Mouse (Mus musculus) megakaryocyte, adult 5-6 weeks (primary cell): Measurements from ENCODE around the gene Shb. TPM values are rescaled to one million over a fixed set of nuclear protein-coding genes. Genes with fewer than 3 reads are reported as not detected.

ENCODE experiments used
- ATAC-seq: 2 replicates; pipeline ENCODE4 v1.8.0; 2016; ENCODE audit warnings: mild to moderate bottlenecking, inconsistent platforms; ENCODE audit not compliant: poor library complexity, severe bottlenecking
- total RNA-seq, 2 experiments: library from RNA; stranded (forward) in 1 of 2; stranded (reverse) in 1 of 2; fragments of 153-499, 151-499 nt in 1 of 2; fragments of 221-1000, 200-1000 nt in 1 of 2; gene quantifications; 2 replicates each; pipeline versions ENCODE4 v1.2.3 to v1.2.4; 2015 to 2017

Gene Shb
- total RNA-seq, 2 experiments from 2014 or later, result 1.8 to 3.9 TPM

DNA sequence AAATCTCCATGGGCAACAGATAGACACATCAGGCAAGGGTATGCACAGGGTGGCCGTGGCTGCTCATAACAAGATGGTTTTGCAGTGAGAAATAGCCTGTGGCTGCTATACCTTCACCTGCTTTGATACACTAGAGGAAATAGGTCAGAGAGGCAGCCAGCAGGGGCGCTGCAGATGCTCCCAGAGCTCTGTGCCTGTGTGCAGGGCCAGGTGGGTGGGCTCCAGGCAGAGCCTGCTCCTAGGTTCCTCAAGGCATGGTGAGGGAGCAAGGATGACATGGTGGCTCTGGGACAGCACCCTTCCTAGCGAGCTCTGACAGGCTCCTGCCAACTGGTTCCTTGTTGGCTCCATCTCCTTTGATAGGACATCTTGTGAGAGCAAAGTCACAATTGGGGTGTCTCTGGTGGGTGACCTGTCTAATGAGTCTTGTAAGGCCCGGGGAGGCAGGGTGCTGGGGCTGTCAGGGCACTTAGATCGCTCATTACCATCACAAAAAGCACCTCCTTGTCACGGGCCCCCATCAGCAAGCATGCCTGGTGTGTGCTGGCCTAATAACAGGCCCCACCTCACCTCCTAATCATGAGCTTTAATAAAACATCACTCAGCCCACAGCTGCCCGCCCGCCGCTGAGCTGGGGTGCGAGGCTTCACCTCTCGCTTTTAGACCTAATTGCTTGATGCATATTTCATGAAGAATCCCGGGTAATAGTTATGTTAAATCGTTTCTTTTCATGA lies 105.4 kb downstream of the Shb start:
- ATAC-seq, result no peak

DNA sequence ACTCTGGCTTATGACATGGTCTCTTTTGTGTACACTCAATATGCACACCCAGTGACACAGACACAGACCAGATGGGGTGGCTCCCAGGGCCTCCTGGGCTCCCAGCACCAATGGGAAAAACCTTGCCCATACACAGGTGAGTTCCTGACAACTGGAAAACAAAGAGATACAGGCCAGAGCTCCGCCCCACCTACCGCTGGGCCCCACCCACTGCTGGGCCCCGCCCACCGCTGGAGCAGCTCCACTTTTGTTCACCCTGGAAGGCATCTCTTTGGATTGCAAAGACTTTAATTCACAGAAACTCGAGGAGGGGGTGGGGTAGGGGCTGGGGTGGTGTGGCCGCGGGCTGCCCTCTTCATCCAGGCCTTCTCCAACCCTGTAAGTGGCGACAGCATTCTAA lies 108.9 kb downstream of the Shb start:
- ATAC-seq, result no peak

DNA sequence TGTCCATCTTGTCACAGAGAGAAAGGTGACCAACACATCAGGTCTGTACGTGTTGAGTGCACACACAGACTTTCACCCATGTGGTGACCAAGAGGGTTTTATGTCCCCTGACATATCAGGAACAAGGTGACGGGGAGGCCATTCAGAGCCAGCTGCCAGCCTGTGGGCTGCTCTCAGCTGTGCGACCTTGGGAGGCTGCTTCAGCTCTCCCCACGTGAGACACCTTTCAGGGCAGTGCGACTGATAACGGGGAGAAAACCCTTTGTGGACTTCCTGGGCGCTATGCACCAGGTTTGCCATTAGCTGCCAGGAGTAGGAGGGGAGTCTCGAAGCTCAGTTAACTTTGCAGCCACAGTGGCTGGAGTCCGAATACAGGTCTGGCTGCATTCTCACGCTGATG lies 109.6 kb downstream of the Shb start:
- no peak for ATAC-seq

DNA sequence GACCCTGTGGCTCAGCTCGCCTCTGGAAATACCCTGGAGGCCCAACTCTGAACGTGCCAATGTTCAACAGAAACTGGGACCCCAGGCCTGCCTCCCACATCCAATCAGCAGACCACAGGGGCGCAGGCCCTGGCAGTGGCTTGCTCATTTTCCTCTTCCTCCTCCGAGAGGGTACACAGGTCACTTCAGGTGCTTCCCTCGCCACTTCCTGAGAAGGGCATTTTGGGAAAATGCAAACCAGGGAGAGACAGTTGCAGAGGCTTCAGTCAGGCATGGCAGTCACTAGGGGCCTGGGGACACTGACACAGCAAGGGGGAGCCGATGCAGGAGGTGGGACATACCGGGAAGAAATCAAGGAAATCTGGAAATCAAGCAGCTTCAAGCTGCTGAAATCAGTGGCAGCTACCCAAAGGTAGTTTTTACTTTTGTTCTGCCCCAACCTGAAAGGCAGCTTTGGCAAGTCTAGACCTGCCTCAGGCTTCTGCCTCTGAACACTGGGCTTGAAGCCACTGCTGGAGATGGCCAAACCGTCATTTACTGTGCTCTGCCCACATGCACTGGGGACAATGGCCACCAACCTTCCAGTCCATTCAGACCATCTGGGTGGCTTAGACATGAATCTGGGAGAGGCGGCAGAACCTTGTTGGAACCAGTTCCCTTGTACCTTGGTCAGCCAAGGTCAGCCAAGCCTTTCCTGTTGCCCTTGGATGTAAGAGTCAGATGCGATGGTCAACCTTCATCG lies 110.6 kb downstream of the Shb start:
- ATAC-seq, result no peak

DNA sequence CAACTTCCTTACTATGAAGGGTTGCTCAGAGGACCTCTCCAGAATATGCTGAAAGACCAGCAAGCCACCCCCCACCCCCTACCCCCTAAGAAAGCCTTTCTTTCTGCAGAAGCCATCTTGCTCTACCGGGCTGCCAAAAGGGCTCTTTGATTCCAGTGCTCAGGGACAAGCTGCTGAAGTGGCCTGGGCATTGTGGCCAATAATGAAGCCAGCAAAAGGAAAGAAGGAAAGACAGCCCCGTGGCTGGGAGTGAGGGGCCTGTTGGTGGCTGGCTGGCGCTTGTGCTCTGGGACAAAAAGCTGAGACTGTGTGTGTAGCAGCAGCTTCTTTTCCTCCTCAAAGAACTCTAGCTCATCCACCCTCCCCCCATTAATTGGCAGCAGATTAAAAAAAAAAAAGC lies 111.5 kb downstream of the Shb start:
- ATAC-seq, result no peak

DNA sequence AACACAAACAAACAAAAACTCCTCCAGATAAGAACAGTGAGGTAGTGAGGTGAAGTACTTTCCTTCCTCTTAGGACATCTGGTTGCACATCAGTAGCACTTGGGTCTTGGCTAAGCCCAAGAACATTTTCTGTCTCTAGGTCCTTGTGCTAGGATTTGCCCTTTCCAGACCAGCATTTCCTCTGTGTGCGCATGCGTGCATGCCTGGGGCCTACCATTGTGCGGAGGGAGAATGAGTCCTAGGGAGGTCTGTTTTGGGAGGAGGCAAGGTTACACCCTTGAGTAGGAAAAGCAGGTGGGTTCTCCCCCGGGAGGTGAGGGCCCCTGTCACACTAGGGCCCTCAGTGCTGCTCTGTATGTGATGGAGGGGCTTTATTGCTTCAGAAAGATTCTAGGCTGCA lies 113.2 kb downstream of the Shb start:
- ATAC-seq, result no peak

DNA sequence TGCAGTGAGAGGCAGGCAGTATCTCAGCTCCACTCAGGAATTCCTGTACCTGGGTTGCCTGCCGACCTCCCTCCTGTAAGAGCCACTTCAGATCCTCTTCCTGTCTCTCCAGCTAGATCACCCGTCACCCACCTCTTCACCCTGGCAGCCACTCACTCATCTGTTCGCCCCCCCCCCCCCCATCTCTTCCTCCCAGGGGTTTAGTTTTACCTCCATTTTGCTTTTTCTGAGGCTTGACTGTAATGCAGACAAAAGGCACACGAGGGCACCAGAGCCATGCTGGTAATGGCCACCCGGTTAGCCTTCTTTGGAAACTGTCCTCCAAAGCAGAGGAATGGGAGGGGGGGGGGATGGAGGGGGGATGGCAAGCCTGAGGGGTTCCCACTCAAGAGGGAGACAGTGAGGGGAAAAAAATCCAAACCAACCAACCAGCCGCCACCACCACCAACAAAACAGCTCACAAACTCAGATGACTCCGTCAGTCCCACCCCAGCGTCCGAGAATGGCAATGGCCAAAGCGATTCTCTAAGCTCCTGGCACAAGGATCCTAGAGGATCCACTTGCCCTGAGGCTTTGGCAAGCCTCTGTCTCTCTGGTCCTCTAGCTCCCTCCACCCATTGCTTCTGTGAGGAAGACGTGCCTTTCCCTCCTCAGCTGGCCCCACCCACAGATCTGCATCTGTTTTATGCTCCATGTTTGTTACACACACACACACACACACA lies 113.9 kb downstream of the Shb start:
- ATAC-seq, result peak; percentile 72

DNA sequence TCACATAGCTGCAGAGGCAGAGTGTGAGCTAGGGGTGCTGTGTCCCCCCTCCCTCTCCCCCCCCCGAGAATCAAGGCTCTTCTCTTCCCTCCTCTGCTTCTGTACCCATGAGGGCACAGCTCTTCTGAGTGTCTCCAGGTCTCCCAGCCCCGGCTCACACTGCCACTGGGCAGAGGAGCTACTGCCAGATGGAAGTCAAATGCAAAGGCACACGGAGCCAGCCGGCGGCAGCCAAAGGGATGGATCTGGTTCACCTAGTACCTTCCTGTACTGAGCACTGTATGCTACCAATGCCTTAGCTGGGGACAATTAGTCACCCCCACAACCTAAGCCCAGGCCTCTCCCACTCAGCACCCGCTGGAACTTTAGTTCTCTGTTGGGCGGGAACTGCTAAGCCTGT lies 116.0 kb downstream of the Shb start:
- ATAC-seq, result no peak

DNA sequence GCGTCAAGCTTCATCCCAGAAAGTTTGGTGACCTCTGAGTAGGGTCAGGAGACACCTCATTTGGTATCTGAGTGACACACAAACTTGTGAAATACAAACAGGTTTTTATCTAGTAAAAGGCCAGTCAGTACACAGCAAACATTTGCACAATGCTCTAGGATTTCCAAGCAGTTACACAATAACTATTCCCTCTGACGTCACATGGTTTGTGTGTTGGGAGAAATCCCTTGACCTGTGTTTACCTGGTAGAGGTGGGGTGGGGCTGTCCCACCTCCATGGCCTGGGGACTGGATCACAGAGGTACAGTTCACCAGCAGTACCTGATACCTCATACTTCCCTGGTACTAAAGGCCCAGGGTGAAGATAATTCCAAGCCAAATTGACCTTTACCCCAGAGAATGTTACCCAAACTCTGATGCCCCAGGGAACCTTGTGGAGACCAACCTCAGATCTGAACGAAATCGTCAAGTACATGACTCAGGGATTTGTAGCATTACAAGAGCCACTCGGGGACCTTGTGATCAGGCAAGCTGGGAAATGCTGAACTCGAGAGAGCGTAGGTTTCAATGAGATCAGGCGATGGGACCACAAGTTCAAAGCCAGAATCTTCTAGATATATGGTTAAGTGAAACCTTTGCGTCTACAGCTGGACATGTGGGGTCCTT lies 118.5 kb downstream of the Shb start:
- no peak for ATAC-seq

DNA sequence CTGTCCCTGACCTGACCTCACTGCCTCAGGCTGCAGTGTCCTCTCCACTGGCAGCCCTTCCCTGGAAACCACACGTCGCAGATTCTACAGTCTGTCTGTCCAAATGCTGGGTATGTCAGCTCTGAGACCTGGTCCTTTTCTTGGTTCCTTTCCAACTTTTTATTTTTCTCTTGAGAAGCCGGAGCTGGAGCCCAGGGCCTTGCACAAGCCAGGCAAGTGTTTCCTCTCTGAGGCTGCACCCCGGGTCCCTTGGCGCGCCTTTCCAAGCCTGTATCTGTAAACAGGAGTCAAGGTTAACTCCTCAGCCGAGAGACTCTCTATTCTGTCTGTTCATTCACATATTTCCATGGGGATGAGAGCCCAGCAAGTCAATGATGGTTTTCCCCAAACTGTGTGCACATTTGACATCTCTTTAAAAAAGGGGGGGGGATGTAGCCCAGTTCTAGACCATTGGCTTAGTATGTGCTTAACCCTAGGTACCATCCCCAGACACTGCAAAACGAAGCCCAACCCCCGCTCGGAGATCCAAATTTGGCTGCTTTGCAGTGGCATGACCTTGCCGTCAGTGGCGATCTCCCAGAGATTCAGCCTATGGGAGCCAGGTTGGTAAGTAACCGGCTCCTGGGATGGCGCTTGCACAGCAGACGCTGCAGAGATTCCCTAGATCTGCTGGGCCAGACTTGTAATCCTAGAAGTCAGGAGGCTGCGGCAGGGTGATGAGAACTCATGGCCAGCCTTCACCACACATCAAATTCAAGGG lies 119.7 kb downstream of the Shb start:
- no peak for ATAC-seq

DNA sequence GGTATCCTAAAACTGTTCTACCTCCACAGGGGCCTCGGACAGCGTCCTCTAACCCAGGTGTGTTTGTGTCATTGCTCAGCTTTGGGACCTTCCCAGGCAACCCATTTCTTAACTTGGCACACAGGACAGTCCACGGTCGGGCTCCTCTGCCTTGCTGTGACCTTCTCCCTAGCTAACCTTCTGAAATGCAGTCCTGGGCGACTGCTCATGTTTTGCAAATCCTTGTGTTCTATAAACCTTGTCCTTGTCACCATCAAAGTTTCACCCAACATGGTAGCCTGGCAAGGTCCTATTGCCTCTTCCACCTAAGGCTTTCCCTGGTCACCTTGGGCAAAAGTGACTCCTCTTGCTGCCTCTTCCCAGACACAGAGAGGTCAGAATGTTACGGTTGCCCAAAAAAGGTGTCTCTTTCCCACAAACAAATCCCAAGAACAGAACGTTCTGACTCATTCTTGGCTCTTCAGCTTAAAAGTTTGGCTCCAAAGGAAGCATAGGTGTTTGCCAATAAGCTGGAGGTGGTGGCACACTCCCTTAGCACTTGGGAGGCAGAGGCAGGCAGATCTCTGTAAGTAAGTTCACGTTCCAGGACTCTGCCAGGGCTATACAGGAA lies 121.0 kb downstream of the Shb start:
- no peak for ATAC-seq

DNA sequence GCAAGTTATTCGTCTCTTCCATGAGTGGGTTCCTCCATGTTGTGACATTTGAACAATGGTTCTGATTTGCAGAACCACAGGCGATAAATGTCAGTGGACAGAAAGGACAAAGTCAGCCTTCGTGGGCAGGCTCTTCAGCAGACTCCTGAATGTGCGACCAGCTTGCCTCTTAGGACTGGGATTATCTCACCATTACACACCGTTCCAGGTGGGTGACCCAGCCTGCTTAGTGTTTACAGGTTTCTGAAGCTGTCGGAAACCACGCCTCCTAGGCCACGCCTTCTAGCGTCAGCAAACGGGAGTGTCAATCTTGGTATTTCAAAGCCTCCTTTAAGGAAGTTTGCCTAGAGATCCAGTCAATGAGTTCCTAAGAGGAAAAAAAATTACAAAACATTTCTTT lies 123.0 kb downstream of the Shb start:
- peak; percentile 63 for ATAC-seq

DNA sequence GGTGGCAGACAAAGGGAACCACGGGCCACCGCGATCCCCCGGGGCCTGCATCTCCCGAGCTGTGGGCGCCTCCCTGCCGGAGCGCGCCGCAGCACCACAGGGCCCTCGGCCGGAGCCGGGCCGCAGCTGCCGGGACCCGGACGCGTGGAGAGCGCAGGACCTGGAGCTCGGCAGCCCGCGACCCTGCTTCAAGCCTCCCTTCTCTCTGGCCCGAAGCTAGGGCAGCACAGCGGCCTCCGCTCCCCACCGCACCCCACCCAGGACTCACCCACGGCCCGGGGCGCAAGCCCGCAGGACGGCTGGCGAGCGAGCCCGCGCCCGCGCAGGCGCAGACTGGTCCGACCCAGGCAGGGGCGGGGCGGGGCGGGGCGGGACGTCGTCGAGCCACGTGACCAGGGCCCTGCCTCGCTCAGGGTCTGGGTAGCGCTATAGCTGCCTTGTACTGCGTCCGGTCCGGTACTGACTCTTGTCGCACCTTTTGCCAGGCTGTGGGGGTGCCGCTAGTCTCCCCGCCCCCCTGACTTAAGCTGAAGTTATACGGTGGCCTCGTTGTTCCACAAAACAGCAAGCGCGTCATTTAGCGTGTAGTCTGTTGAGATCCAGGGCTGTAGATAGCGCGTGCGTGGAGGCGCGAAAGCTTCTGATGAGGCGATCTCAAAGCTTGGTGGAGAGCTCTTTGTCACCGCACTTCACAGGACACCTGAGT lies 123.7 kb downstream of the Shb start, which contains the start of gene Slc25a51:
TSS of gene Slc25a51 (minus strand) at position 340 of the 706 bp plus-strand sequence.
- peak; percentile 79 for ATAC-seq

DNA sequence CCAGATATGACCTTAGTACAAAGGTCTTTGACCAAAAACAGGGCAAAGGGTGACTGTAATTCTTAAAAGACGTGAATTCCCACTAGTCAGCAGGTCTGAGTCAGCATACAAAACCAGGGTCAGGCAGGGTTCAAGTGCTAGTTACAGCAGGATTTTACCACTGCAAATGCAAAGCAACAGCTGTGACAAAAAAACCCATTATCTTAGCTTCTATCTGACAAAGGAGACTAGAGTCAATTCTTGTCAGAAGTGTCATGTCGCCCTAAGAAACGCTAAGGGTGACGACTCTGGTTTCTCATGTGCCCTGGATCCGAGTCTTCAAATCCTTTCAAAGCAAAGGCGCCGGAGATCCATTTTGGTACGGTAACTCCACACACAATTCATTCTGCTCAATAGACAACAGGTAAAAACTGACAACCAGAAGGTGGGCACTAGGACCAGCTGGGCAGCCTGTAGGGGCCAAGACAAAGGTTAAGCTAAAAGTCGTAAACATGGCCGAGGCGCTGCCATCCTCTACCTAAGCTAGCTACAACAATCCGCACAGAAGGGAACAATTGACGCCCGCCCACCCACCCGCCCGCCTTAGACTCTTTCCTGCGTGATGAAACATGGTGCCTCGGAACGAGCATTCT lies 124.5 kb downstream of the Shb start:
- no peak for ATAC-seq

DNA sequence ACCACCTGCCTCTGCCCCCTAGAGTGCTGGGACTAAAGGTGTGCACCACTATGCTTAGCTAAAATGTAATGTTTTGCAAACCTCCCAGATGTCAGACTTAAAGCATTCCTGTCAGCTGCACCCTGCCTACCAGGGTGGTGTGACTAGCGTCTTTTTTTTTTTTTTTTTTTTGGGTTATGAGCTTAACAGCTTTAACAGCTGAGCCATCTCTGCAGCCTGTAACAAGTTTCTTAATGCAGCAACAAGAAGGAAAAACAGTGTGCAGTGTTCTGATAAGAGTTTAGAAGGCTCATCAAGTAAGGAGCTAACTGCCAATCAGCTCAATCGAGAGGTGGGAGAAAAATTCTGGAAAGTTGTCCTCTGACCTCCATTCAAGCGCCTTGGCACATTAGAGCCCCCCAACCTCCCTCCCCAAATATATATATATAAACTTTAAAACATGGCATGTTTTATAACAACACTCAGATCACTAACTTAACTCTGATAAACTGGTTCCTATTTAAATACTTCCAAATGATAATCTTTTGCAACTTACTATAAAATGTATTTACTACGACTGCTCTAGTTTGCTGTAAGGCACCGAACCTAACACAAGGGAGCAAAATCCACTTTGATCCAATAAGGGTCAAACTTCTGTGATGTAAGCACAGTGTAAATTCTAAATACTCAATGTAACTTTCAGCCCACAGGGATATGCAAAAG lies 125.1 kb downstream of the Shb start:
- ATAC-seq, result no peak

DNA sequence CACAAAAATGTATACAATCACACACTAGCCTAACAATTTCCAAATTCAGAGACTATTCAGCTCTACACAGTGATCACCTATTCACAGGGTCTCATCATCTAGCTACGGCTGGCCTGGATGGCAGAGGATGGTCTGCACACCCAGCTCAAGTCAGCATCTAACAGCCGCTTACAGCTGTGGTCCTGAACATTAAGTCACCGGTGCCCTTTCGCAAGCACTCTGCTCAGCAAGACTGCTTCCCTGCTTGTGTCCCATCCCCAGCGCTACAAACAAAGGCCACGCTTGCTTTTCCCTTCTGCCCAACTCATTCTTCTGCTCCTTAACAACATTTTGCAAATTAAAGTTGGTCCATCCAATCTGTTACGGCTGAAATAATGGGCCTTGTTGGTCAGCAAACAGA lies 125.9 kb downstream of the Shb start:
- no peak for ATAC-seq

DNA sequence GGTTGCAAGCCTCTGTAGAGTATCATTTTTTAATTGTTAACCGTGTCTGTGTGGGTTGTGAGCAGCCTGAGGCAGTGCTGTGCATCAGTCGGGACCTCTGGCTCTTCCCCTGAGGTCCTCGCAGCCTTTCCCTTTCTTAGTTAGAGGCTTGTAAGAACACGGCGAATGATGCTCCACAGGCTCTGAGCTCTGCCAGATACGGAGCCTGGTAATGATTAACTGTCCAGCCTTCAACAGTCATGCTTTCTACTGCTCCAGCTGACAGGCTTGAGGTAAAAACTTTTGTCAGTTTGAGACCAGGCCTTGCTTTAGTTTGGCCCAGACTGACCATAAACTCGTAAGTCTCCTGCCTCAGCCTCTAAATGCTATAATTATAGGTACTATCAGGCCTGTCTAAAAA lies 127.0 kb downstream of the Shb start:
- ATAC-seq, result no peak

DNA sequence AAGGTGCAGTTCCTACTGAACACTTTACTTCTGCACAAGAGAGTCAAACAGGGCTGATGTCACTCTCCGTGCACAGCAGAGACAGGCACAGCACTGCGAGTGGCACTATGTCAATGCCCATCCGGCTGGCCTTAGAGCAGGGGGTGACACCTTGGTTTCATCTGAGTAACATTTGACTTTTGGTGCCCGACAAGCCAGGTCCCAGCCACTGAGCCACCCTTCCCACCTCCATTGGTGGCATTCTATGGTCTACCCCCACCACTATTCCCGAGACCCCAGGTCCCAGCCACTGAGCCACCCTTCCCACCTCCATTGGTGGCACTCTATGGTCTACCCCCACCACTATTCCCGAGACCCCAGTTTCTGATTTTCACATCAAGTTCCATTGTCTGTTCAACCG lies 128.2 kb downstream of the Shb start:
- no peak for ATAC-seq
